Mouse (Mus musculus) MEL (cell line): ENCODE measurements around the gene Maml3.

Experiments used
- E2F4 ChIP-seq: IDR thresholded peaks from 2 replicates; pipeline ENCODE4 v1.6.1; 2011; ENCODE audit warnings: low read depth, low read length, improper control_type of control experiment, borderline replicate concordance
- GATA1 ChIP-seq: IDR thresholded peaks from 2 replicates; pipeline ENCODE4 v1.6.1; 2011; ENCODE audit warnings: low read depth, low read length, improper control_type of control experiment
- HCFC1 ChIP-seq: IDR thresholded peaks from 2 replicates; pipeline ENCODE4 v1.6.1; 2012; ENCODE audit warnings: low read depth, mild to moderate bottlenecking, inconsistent platforms, low read length, improper control_type of control experiment, moderate library complexity
- NRF1 ChIP-seq: IDR thresholded peaks from 2 replicates; pipeline ENCODE4 v1.6.1; 2014; ENCODE audit warnings: low read depth, mild to moderate bottlenecking, inconsistent platforms, low read length, improper control_type of control experiment, moderate library complexity; ENCODE audit not compliant: poor library complexity, insufficient read depth, severe bottlenecking
- POLR2A ChIP-seq, 2 experiments: IDR thresholded peaks; 2 replicates each; pipeline ENCODE4 v1.6.1; 2011 to 2012; ENCODE audit warnings: low read length in 2 of 2, mild to moderate bottlenecking in 2 of 2, control low read depth in 1 of 2, improper control_type of control experiment in 1 of 2, low read depth in 1 of 2, moderate library complexity in 1 of 2; ENCODE audit not compliant: control insufficient read depth in 1 of 2, insufficient read depth in 1 of 2, poor library complexity in 1 of 2

DNA sequence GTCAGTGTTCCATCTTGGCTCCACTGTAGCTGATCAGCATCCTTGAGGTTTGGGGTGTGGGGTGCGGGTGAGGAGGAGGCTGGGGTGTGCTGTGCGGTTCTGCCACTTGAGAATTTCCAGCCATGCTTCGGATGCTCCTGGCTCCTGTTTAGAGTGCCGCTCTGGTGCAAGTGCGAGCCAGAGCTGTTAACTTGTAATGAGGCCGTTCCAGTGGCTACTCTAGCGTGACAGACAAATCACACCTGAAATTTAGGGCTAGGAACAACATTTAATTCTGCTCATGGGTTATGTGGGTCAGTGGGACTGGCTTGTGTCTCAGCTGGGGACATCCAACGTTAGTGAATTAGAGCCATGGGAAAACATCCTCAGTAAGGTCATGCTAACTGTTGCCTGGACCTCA is 454.9 kb downstream of the Maml3 start:
- no peak for TF ChIP-seq NRF1
- no peak for TF ChIP-seq E2F4
- TF ChIP-seq POLR2A (IDR thresholded peaks at IDR 0.05; ENCODE audit: control insufficient read depth in 1 of 2, insufficient read depth in 1 of 2, low read depth in 1 of 2, low read length in 2 of 2, poor library complexity in 1 of 2): no peak
- no peak for TF ChIP-seq GATA1
- no peak for TF ChIP-seq HCFC1
